Mouse (Mus musculus): Measurements from ENCODE around the gene Atf4.

The Atf4 gene

DNA sequence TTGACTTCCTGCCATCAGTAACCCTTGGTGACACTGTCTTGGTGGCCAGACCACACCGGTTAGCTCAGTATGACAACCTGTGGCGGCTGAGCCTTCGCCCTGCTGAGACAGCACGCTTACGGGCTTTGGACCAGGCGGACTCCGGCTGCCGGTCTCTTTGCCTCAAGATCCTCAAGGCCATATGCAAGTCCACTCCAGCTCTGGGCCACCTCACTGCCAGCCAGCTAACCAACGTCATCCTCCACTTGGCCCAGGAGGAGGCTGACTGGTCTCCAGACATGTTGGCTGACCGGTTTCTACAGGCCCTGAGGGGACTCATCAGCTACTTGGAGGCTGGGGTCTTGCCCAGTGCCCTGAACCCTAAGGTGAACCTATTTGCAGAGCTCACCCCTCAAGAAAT, 5.3 kb upstream of the Atf4 start:
- no peak for DNase-seq (ENCODE audit: low spot score in 2 of 2)

DNA sequence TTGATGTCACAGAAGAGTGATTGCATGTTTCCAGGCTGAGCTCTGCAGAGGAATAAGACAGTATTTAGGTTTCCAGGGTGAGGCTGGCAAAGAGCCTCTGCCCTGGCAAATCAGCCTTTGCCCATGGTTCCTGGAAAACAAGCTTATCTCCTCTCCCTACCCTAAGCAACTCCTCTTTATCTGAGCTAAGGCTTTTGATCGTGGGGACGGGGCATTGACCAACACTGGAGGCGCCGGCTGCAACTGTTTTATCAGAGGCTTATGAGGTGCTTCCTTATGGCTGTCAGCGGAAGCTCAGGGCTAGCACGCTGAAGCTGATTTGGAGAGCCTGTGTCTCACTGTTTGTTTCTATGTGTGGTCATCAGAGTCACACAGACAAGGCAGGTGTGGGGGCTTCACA, 4.4 kb upstream of the Atf4 start:
- no peak for DNase-seq (ENCODE audit: low spot score in 2 of 2)

DNA sequence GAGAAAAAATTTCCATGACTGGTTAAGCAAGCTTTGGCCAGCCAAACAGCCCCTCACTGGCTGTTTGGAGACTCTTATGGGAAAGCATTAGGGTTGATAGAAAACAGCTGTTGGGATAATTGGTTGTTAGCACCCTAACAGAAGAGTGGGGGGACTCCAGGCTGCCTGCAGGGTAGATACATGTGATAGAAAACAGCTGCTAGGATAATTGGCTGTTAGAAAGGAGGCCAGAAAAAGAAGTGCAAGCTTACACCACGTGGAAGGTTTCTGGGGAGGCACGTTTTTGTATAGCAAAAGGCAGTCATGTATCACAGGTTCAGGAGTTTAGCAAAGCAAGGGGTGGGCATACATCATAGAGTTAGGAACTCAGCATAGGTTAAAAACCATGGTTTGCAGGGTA, 1.5 kb upstream of the Atf4 start:
- DNase-seq (ENCODE audit: low spot score in 2 of 2): no peak

GRCm38 (mm10) chr15:80254207-80254606, 777 bp upstream of the Atf4 start:
- DNase-seq (ENCODE audit: low spot score in 2 of 2): no peak

GRCm38 (mm10) chr15:80255646-80256121, 700 bp downstream of the Atf4 start:
- peak; percentile 86 to 93 for DNase-seq (ENCODE audit: low spot score in 2 of 2)

GRCm38 (mm10) chr15:80256242-80256641, 1.3 kb downstream of the Atf4 start:
- DNase-seq (ENCODE audit: low spot score in 2 of 2): peak in 1 of 2 experiments; percentile 71

GRCm38 (mm10) chr15:80256656-80257601, 1.9 kb downstream of the Atf4 start:
- DNase-seq (ENCODE audit: low spot score in 2 of 2): peak in 1 of 2 experiments; percentile 67

- no peak for DNase-seq (ENCODE audit: low spot score in 2 of 2)
Measured at GRCm38 (mm10) chr15:80257602-80258239, 2.7 kb downstream of the Atf4 start.

DNA sequence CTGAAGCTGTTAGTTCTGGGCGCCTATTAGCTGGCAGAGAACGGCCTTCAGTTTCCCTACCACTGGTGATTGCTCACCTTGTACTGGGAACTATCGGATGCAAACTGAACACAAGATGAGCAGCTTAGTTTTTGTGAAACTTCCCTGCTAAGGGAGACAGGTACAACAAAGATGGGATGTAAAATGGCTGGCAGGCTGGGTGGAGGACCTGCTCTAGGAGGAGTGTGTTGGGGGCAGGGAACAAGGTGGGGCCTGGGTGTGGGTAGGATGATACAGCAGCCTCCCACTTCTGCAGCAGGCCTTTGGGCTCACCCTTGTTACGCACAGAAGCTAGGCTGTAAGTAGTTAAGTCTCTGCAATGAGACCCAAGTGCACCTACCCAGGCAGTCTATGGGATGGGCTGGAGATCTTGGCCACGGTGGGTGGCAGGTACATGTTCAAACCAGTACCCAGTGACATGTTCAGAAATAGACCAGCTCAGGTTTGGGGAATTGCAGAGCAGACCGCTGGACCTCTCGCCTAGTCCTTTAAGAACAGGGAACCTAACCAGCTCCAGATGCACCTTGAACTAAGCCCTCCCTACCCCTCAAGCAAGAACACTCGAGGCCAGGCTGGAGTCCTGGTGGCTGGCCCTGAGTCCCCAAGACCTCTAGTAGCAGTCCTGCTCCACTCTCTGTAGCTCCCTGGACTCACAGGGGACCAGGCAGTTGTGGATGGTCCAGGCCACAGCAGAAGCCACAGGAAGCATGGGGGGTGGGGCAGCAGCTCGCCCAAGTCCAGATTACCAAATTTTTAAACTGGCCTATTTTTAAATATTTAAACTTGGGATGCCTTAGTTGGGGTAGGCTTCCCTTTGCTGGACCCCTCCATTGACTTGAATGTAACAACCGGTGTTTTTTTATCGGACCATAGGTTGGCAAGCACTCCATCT, 3.5 kb downstream of the Atf4 start:
- DNase-seq (ENCODE audit: low spot score in 2 of 2): peak; percentile 71 to 81

DNA sequence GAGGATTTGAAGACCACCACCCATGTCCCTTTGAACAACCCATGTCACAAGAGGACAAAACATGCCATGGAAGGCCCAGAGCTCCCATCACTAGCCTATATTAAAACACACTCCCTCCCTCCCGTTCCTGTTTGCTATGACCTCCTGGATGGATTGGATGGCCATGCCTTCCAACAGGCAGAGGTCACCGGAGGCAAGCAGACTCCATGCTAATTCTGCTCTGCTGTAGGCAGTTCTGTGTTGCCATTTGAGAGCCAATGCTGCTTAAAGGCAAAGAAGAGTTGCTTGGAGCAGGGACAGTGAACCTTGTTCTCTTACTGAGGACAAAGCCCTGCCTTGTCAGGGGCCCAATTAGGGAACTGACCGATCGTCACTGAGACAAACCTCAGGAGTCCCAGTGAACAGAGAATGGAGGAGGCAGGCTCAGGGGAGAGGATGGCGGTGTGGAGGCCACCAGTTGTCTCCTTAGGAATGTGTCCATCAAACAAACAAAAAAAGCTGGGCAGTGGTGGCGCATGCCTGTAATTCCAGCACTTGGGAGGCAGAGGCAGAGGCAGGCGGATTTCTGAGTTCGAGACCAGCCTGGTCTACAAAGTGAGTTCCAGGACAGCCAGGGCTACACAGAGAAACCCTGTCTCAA, 4.5 kb downstream of the Atf4 start:
- DNase-seq (ENCODE audit: low spot score in 2 of 2): no peak

DNA sequence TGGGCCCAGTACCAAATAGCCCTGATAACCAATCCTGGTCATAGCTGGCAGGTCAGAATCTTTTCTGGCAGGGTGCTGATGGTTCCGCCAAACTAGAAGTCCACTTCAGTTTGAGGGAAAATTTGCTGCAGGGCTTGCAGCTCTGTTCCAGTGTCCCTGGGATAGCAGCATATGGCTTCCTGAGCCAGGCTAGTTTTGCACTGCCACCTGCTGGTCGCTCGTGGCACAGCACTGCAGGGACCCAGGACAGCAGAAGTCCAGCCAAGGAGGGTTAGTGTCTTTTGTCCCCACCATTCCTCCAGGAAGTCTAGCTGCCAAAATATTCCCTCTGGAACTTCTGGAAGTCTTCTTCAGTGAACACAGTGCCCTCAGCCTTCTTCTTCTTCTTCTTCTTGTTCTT, 5.7 kb downstream of the Atf4 start:
- DNase-seq (ENCODE audit: low spot score in 2 of 2): peak; percentile 85 to 96

DNA sequence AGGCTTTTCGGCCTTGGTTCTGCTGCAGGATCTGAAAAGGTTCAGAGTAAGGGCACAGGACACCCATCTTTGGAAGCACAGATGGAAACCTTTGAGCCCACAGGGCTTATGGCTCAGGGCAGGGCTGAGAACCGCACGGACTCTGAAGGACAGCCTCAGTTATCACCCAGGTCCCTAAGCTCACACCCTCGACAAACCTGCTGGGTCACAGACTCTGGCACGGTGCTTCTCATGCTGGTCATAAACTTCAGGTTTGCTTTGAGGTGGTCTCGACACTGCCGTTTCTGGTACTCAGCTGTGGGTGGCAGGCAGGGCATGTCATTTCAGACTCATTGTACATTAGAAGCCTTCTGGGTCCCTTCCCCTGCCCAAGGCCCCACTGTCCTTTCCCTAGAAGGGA, 6.1 kb downstream of the Atf4 start:
- DNase-seq (ENCODE audit: low spot score in 2 of 2): no peak

DNA sequence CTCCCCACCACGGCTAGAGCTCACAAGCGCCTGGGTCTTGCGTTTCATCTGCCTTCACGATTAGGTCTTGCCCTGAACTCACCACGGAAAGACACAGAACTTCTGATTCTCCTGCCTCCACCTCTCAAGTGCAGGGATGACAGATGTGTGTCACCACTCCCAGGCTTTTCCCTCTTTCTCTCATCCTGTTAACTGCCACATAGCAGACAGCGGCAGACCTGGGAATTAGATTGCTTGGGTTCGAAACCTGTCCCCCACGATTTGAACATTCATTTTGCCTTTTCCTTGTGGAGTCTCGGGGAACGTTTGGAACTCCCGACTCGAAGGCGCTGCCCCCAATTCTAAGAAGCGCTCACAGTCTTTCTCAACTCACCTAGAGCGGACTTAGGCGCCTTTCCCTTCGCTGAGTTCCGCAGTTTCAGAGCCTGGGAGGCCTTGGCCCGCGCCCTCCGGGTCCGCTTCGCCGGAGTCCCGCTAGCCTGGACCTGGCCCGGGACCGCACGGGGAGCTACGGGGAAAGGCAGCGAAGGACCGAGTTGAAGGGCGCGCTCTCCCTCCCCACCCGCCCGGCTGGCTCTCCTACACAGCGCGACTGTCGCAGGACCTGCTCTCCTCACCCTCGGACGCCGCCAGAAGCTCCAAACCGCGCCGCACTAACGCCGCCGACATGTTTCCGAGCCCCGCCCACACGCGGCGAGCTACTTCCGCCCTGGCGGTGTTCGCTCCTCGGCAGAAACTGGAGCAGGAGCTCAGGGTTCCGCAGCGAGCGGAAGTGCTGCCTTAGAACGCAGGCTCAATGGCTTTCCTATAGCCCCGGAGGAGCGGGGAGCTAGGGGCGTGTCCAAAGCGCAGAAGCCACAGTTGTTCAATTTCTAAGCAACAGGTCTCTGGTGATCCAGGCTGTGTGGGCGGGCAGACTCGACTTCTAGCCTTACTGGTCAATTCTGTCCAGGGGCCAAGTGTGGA, 8.9 kb downstream of the Atf4 start, which contains the start of gene Rps19bp1:
Gene Rps19bp1 (minus strand): TSS at position 706 of the 966 bp plus-strand sequence.
- DNase-seq (ENCODE audit: low spot score in 2 of 2): peak; percentile 88 to 94

GRCm38 (mm10) chr15:80266281-80266680, 11.3 kb downstream of the Atf4 start:
- DNase-seq (ENCODE audit: low spot score in 2 of 2): peak; percentile 67 to 83

- DNase-seq (ENCODE audit: low spot score in 2 of 2): no peak
Measured at GRCm38 (mm10) chr15:80271858-80272396, 16.9 kb downstream of the Atf4 start.

GRCm38 (mm10) chr15:80277107-80277506, 22.1 kb downstream of the Atf4 start:
- DNase-seq (ENCODE audit: low spot score in 2 of 2): no peak

- peak in 1 of 2 experiments; percentile 86 for DNase-seq (ENCODE audit: low spot score in 2 of 2)
Measured at GRCm38 (mm10) chr15:80277625-80278024, 22.6 kb downstream of the Atf4 start.

- no peak for DNase-seq (ENCODE audit: low spot score in 2 of 2)
Measured at GRCm38 (mm10) chr15:80278121-80278759, 23.3 kb downstream of the Atf4 start.

- DNase-seq (ENCODE audit: low spot score in 2 of 2): no peak
Measured at GRCm38 (mm10) chr15:80279053-80279452, 24.1 kb downstream of the Atf4 start.
